Mouse (Mus musculus): ENCODE measurements around the gene Srsf2. TPM values are rescaled to one million over a fixed set of nuclear protein-coding genes. Genes with fewer than 3 reads are reported as not detected.

The Srsf2 gene
- polyA plus RNA-seq, 1 experiment from 2014 or later: 658 TPM

DNA sequence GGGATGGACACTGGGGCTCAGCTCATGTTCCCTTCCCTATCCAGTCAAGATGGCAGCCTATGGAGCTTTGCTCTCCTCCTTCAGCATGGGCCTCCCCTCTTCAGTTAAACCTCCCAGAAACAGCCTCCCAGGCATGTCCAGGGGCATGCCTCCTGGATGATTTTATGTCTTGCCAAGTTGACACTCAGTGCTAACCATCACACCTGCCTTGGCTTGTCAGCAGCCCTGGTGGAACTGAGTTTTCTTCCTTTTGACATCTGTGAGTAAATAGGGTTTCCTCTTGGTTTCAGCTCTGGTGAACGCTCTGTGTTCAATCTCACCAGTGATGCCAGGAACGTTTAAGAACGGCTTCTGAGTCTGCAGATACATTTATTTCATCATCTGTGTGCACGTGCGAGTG, 50.2 kb downstream of the Srsf2 start:
- H3K4me2 ChIP-seq: no peak overlapping the region
- no peaks in the 10 kb centered on the region for H3K27me3 ChIP-seq
- peaks cover 3% of the 10 kb centered on the region; the same call in 1 of the 2 replicates for H3K36me3 ChIP-seq
- H3K9me3 ChIP-seq: no peaks in the 10 kb centered on the region
- no peak for ATAC-seq (ENCODE audit: insufficient number of reproducible peaks, low FRiP score, low TSS enrichment, low read depth)
- no peak overlapping the region for H3K27ac ChIP-seq
- H3K9ac ChIP-seq: no peak overlapping the region
- no peak overlapping the region for H3K4me3 ChIP-seq
- 79% methylated on average over 5 of the region's 5 CpGs for WGBS
- 0 out of 2 replicates have a peak, but pooled peaks cover 6% of the 10 kb centered on the region for H3K4me1 ChIP-seq

GRCm38 (mm10) chr11:116801106-116801505, 51.8 kb downstream of the Srsf2 start:
- H3K27ac ChIP-seq: no peak overlapping the region
- no peak for ATAC-seq (ENCODE audit: insufficient number of reproducible peaks, low FRiP score, low TSS enrichment, low read depth)
- WGBS: 72% methylated on average over 5 of the region's 5 CpGs
- no peaks in the 10 kb centered on the region for H3K4me1 ChIP-seq
- H3K4me3 ChIP-seq: no peak overlapping the region
- H3K9ac ChIP-seq: no peak overlapping the region
- no peaks in the 10 kb centered on the region for H3K9me3 ChIP-seq
- H3K36me3 ChIP-seq: peaks cover 3% of the 10 kb centered on the region; the same call in 1 of the 2 replicates
- H3K4me2 ChIP-seq: no peak overlapping the region
- no peaks in the 10 kb centered on the region for H3K27me3 ChIP-seq

Other genes starting within 250 kb of the Srsf2 start
- 7.1 and 8.2 TPM in 2 replicates for gene Rhbdf2, start 226.1 kb downstream of the Srsf2 start, polyA plus RNA-seq (2015; fragmentation: Nextera tagmentation; extraction: Ambion mirVana)
- gene Prcd, start 199.6 kb downstream of the Srsf2 start, polyA plus RNA-seq (2015; fragmentation: Nextera tagmentation; extraction: Ambion mirVana): 1.9 and 2.6 TPM in 2 replicates
- 20.1 and 22.2 TPM in 2 replicates for gene Cygb, start 198.8 kb downstream of the Srsf2 start, polyA plus RNA-seq (2015; fragmentation: Nextera tagmentation; extraction: Ambion mirVana)
- not detected in 2 replicates for gene St6galnac1, start 77.6 kb downstream of the Srsf2 start, polyA plus RNA-seq (2015; fragmentation: Nextera tagmentation; extraction: Ambion mirVana)
- 17.1 and 18.6 TPM in 2 replicates for gene Mxra7, start 25.0 kb downstream of the Srsf2 start, polyA plus RNA-seq (2015; fragmentation: Nextera tagmentation; extraction: Ambion mirVana)
- 70.4 and 76.0 TPM in 2 replicates for gene Mettl23, start 9.8 kb downstream of the Srsf2 start, polyA plus RNA-seq (2015; fragmentation: Nextera tagmentation; extraction: Ambion mirVana)
- gene Jmjd6, start 9.6 kb downstream of the Srsf2 start, polyA plus RNA-seq (2015; fragmentation: Nextera tagmentation; extraction: Ambion mirVana): 83.4 and 86.0 TPM in 2 replicates
- gene Mfsd11, start 654 bp downstream of the Srsf2 start, polyA plus RNA-seq (2015; fragmentation: Nextera tagmentation; extraction: Ambion mirVana): 41.4 and 48.0 TPM in 2 replicates
- gene Mgat5b, start 65.8 kb upstream of the Srsf2 start, polyA plus RNA-seq (2015; fragmentation: Nextera tagmentation; extraction: Ambion mirVana): 0.88 and 1.2 TPM in 2 replicates